Mouse (Mus musculus): ENCODE data around the gene Gm21244. TPM values are rescaled to one million over a fixed set of nuclear protein-coding genes. Genes with fewer than 3 reads are reported as not detected.

Gm21244 gene
- not detected in 2 replicates for polyA plus RNA-seq (2012; rRNA removed; ENCODE audit: low replicate concordance)

GRCm38 (mm10) chrY:7169193-7169592 is at the start of gene Gm21244:
Gene Gm21244, minus strand, starts transcription at chrY:7169293.

Other genes starting within 250 kb of the Gm21244 start
- not detected in 2 replicates for gene Gm28998, start 84.5 kb upstream of the Gm21244 start, polyA plus RNA-seq (2012; rRNA removed; ENCODE audit: low replicate concordance)
- not detected in 2 replicates for gene Gm21788, start 235.7 kb upstream of the Gm21244 start, polyA plus RNA-seq (2012; rRNA removed; ENCODE audit: low replicate concordance)